Mouse (Mus musculus) embryonic fibroblast, embryonic 13.5 days (primary cell): ENCODE data around the gene Gpam.

Experiments
- CTCF ChIP-seq: IDR thresholded peaks from 2 replicates; pipeline ENCODE4 v1.5.1; 2011; ENCODE audit warnings: mild to moderate bottlenecking, control low read depth, low read length, moderate library complexity, borderline replicate concordance; ENCODE audit not compliant: insufficient read depth
- POLR2A ChIP-seq: IDR thresholded peaks from 2 replicates; pipeline ENCODE4 v1.6.1; 2011; ENCODE audit warnings: low read depth, mild to moderate bottlenecking, control low read depth, low read length, moderate library complexity

- TF ChIP-seq CTCF: no peak
- TF ChIP-seq POLR2A: no peak
These were observed 20.5 kb upstream of the Gpam start for GRCm38 (mm10) chr19:55147568-55147967.
